Mouse (Mus musculus) layer of hippocampus, adult 8-10 months (tissue): Measurements from ENCODE around the gene Stk38l. TPM values are rescaled to one million over a fixed set of nuclear protein-coding genes. Genes with fewer than 3 reads are reported as not detected.

Experiments
- total RNA-seq, 4 experiments: library from RNA; stranded (reverse); gene quantifications; 2 replicates each; pipeline ENCODE4 v1.2.4; 2022

Stk38l gene
- total RNA-seq, 4 experiments from 2014 or later: 23.6 to 29.2 (median 24.9) TPM

Other genes starting within 250 kb of the Stk38l start
- 10 to 100 TPM; 17.4 to 26.0 (median 21.9) TPM for gene Itpr2, start 222.8 kb upstream of the Stk38l start, total RNA-seq
- 100 to 1,000 TPM in 2 of 4 experiments, 10 to 100 TPM in 2; 88.9 to 122 (median 103) TPM for gene Fgfr1op2, start 147.8 kb upstream of the Stk38l start, total RNA-seq
- gene Ints13, start 147.2 kb upstream of the Stk38l start, total RNA-seq: 10 to 100 TPM; 28.5 to 53.0 (median 44.8) TPM
- 10 to 100 TPM; 40.5 to 52.6 (median 45.3) TPM for gene Med21, start 82.4 kb upstream of the Stk38l start, total RNA-seq
- gene Tm7sf3, start 82.2 kb upstream of the Stk38l start, total RNA-seq: 10 to 100 TPM; 37.8 to 44.7 (median 42.7) TPM
- 10 to 100 TPM in 2 of 4 experiments, 1 to 10 TPM in 2; 8.9 to 16.6 (median 11.0) TPM for gene Arntl2, start 71.1 kb downstream of the Stk38l start, total RNA-seq
- gene Smco2, start 125.1 kb downstream of the Stk38l start, total RNA-seq: not detected
- 10 to 100 TPM; 40.8 to 45.2 (median 41.9) TPM for gene Ppfibp1, start 163.5 kb downstream of the Stk38l start, total RNA-seq
- gene 1700034J05Rik, start 229.4 kb downstream of the Stk38l start, total RNA-seq: not detected